Mouse (Mus musculus) ZHBTc4 (cell line): ENCODE data around the gene Adgre5.

Experiments
- DNase-seq: peaks from one replicate; pipeline ENCODE4 v3.0.0-alpha.2; 2011; ENCODE audit warnings: low read depth, low spot score

Adgre5 gene

DNA sequence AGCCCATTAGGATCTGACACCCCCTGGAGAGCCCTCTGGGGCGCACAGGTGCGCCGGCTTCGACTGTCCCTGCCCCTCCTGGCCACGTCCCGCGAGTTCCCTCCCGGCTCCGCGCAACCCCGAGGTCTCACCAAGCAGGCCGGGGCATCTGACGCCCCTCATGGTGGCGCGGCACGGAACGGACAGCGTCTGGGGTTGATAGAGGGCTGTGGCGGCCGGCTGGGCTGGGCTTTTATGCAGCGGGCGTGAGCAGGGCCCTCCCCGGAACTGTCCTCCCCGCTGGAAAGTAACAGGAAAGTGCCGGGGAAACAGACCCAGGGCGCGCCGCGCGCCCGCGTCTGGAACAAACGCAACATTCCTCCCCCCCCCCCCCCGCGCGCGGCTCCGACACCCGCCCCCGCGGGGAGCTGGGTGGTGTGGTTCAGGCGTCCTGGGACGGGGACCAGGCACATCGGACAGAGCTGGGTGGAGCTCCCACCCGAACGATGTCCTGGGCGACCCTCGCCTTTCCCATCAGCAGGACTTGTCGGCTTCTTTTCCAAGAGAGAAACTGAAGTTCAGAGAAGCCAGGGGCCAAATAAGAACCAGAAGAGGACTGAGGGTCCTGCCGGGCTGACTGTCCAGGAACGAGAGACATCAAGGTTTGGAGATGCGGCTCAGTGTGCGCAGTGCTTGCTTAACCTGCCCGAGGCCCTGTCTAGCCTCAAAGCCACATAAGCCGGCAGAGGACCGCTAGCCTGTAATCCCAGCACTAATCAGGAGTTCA is at the start of gene Adgre5:
Gene Adgre5 (minus strand): TSS at position 351 of the 766 bp plus-strand sequence.
- peak; percentile 91 for DNase-seq

DNA sequence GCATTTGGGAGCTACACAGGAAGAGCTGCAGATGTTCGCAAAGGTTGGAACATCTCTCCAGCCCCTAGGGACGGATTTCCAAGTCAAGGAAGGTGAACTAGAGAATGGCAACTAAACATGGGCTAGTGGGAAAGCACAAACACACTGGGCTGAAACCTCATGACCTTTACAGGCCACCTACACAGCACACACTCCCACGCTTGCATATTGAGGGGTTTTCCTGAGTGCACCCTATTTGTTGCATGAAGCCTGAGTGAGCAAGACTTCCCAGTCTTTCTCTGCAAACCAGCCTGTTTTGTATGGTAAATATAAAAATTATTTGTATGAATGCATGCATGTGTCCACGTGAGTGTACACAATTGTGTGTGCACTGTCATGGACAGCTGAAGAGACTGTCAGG is 48.7 kb upstream of the Adgre5 start:
- DNase-seq, result no peak

DNA sequence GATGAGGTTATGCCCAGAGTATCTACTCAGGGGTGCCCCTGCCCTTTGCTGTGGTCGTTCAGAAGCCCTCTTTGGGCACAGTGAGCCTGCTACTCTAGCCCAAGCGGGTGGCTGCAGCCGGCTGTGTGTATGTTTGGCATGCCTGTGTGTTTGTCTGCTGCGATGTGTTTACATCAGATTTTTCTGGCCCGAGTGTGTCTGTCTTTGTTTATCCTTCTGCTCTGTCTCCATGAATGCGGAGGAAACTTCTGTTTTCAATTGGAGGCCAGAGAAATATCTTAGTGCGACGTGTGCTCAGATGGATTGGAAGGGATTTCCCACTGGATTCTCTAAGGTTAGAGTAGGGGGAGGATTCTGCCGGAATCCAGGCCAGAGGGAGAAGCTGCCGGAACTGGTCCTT is 43.9 kb upstream of the Adgre5 start:
- no peak for DNase-seq

DNA sequence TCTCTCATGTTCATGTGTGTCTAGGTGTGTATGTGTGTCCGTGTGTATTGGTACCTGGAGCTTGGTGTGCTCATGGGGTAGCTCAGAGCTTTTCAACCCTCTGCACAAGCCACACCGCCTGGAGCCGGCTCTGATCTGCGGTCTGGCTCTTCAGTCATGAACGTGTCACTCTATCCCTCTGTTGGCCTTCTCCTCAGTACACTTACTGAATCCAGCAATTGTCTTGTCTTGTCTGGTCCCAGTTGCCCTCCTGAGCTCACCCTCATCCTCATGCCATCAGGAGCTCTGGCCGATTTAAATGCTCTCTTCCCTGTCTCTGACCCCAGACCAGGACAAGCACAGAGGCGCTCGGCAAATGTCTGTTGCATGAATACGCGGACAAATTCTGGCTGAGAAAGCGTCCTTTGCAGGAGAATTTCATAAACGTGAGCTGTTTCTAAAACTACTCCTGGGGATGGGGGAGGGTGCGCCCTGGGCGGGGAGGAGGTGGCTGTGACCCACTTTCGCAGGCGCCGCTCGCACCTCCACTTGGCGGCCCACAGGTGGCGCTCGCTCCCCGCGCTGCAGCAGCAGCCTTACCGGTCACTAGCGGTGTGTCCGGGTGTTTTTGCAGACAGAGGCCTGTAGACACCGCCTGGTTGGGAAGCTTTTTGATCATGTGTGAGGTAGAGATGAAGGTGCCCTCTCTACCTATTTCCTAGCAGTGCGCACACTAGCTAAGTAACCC is 41.9 kb upstream of the Adgre5 start:
- peak; percentile 90 for DNase-seq

DNA sequence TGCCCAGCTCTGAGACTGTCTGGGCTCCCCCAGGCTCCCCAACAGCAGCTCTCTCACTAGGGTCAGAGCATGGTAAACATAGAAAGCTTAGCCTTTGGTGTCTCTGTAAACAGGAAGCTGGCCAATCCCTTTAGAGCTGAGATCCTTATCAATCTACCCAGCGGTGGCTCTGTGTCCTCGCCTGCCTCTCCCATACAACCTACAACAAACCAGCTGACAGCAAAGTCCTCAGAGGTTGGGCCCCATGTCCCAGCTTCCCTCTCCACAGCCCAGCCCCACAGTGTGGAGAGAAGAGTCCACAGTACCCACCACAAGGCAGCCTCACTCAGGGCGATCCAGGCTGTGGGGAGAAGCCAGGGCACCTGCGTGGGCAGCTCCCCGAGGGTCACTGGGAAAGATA is 38.5 kb upstream of the Adgre5 start:
- no peak for DNase-seq

DNA sequence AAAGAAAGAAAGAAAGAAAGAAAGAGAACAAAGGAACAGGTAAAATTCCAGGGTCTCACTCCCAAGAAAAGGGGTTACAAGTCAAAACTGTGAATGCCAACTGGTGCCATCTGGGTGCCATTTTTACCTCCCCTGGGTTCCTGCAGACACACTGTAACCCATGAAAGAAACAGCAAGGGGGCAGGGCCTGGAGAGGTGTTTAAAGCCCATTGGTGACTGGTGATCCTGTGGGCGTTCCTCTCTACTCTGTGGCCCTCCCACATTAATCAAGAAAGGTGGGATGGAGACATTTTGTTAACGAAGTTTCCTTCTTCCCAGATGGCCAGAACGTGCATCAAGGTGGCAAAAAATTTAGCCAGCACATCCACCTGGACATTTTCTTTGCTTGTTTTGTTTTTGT is 36.9 kb upstream of the Adgre5 start:
- peak; percentile 90 for DNase-seq

DNA sequence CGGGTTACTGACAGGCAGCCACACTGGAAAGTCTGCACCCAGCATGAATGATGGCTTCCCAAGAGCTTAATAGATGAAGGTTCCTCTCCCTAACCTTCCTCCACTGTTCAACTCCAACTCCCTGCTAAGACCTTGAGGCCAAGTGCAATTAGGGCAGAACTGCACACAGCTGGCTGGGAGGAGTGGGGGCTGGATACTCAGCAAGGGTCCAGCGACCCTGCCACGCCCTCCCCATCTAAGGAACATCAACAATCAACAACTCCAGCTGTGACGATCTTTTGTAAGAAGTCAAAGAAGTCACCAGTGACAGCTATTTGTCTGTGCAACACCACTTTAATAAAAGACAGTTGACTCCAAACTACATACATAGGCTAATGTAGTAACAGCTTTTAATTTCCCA is 35.5 kb upstream of the Adgre5 start:
- DNase-seq, result peak; percentile 94

DNA sequence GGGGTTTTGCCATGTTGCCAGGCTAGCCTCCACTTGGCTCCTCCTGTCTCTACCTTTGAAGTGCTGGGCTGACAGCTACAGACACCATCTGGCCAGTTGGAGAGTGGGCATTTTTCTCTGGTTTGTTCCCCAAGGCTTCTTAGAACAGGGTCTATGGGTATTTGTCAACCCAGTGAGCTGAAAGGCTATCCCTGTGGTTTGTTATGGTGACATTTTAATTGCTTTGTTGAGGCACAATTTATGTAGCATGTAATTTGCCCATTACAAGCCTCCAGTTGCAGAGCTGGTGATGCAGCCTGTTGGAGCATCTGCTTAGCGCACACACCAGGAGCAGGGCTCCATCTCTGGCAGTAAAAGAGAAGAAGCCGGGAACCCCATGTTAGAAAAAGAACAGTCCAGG is 33.1 kb upstream of the Adgre5 start:
- DNase-seq, result no peak

DNA sequence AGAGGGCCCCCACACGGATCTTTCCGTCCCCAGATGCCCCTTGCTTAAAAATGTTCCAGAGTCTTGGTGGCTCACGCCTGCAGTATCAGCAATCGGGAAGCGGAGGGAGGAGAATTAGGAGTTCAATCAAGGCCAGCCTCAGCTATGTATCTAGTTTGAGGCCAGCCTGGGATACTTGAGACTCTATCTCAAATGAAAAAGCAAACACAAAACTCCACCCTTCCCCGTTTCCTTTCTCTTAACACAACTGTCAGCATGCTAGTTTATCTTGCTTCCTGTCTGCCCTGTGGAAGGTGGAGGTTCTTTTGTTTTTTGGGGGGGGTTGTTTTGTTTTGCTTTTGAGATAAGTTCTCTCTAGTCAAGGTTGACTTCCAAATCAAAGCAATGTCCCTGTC is 32.3 kb upstream of the Adgre5 start:
- DNase-seq, result no peak

DNA sequence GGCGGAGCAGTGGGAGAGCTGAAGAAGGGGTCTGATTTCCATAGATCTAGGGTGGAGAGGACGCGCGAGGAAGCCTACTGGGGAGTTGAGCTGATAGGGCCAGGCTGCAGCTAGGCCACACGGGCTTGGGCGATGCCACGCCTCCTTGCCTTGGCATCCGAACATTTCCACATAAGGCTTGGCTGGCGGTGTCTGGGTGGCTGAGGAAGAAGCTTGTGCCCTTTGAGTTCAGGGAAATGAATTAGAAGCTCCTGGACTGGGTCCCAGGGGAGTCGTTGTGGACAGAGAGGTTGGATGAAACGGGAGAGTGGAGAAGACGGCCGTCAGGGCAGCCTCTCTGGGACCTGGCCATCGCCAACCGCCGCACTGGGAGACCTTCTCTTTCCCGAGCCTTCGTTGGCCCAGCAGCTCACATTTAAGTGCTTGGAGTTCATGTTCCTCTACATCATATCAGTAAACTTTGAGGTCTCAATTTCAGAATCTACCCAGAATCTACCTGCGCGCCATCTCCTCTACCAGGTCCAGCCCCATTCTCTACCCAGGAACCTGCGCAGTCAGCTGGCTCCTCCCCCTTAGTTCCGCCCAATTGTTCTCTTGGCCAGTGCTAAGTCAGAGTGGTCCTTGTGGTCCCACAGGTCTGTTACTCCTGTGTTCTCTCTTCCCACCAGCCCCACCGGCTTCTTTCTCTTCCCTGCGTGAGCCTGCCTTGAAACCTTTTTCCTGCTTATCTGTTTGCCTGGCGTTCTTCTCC is 31.8 kb upstream of the Adgre5 start:
- DNase-seq, result peak; percentile 53

DNA sequence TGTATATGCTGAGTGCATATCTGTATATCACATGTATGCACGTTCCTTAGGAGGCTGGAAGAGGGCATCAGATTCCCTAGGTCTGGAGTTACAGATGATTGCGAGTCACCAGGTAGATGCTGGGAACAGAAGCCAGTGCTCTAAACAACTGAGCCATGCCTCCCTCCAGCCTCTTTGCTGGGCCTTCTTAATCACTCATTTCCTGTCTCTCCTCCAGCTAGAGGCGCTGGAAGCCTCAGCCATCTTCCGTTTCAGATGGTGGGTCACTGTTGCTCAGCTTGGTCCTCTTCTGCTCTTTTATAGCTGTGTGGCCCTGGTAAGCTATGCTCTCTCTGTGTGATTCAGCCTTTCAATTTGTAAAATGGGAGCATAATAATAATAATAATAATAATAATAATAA is 30.7 kb upstream of the Adgre5 start:
- DNase-seq, result no peak

DNA sequence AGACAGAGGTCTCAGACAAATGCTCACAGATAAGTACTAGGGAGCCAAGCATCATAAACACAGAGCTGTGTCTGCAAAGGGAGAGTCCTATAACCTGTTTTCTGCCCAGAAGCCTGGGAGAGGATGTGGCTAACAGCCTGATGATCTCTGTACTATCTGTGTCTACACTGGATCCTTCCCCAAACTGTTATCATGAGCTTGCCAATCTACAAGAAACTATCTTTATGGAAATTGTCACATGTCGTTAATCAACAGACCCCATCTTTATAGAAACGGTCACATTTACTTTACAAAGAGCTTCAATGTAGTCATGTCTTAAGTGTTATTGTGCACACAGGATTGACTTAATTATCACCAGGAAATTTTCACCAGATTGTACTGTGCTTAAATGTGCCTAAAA is 29.5 kb upstream of the Adgre5 start:
- no peak for DNase-seq

DNA sequence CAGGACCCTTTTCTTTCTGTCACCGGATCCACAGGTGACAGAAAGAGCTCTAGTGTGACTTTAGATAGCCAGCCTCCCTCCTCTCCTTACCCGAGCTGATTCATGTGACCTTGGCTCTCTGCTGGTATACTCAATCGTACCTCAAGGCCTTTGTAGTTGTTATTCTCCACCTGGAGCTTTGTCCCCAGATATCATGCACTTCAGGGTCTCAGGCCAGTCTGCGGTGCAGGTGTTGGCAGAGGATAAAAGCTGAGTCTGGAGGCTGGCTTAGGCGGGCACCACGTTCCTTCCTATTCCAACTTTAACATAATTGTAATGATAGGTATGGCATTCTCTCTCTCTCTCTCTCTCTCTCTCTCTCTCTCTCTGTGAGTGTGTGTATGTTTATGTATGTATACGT is 28.6 kb upstream of the Adgre5 start:
- DNase-seq, result no peak

DNA sequence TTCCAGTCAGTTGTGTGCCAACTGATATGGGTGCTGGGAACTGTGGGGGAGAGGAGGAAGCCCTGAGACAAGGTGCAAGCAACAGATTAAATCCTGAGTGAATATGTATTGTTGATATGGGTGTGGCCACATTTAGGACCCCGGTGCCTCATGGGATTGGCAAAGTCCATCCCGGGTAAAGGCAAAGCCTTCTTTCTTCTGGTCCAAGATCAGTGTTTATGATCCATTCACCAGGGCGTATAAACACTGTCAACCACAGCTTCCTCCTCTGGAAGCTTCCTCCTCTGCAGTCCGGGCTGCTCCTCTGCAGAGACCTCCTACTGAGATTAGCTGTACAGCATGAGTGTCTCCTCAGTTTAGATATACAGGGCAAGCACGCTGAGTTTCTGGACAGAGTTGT is 27.4 kb upstream of the Adgre5 start:
- no peak for DNase-seq

DNA sequence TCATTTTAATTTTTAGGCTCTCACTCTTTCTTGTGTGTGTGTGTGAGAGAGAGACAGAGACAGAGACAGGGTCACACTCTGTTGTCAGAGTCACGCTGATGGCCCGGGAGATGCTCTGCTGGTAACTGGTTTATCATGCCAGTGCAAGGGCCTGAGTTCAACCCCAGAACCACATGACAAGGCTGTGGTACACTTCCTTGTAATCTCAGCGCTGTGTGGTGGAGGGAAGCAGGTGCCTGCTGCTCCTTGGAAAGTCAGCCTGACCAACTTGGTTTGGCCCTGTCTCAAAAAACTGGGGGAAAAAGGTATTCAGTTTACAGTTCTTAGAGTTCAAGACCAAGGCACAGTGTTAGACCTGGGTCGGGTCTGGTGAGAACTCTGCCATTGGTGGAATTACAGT is 26.3 kb upstream of the Adgre5 start:
- no peak for DNase-seq

DNA sequence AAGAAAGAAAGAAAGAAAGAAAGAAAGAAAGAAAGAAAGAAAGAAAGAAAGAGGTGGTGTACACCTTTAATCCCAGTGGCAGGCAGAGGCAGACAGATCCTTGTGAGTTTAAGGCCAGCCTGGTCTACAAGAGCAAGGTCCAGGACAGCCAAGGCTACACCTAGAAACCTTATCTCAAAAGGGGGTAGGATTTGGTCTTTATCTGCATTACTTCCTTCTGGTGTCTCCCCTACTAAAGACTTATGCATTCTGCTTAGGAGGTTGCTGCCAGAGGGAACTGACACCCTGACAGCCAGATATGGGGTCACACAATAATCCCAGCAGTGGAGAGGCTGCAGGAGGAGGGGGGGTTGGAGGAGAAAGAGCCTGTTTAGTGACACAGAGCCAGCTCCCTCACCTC is 24.5 kb upstream of the Adgre5 start:
- DNase-seq, result no peak

DNA sequence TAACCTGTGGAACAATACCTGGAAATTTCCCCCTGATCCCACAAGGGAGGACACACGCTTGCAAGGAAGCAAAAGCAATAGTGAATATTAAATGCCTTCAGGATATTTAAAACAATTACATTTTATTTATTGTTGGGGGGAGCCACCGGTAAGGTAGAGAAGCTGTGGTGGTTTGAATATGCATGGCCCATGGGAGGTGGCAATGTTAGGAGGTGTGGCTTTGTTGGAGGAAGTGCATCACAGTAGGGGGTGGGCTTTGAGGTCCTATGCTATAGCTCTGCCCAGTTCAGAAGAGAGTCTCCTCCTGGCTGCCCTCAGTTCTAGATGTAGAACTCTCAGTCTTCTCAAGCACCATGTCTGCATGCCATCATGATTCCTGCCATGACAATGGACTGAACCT is 23.6 kb upstream of the Adgre5 start:
- DNase-seq, result peak; percentile 49

DNA sequence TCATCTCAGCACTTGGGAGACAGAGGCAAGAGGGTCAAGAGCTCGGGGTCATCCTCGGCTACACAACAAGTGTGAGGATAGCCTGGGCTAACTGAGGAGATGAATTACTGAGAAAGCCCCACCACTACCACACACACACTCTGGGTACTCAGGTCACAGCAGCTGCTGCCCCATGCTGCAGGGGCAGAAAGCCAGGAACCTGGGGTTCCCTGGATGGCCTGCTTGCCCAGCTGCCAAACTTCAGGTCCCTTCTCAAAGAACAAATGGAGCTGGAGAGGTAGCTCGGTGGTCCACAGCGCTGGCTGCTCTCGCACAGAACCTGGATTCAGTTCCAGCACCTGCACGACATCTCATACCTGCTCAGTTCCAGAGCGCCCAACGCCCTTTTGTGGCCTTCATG is 23.0 kb upstream of the Adgre5 start:
- DNase-seq, result no peak

DNA sequence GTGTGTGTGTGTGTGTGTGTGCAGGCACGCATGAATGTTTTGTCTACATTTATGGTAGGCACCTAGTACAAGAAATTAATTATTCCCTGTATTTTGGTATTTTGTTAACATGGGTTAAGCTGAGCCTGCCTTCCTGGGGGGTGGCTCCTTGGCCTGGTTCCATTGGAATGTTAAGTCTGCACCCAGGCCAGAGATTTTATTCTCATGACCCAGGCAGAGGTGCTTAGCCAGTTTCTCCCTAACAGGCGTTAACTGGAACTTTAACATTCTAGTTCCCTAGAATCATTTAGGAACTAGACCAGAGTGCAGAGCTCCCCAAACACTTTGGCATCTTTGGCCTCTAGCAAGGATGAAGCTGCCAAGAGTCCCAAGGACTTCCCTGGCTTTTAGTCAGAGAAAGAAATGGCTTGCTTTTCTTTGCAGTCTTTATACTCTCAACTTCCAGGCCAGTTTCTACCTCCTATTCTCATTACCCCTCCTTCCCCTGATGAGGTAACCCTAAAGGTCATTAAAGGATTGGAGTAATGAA is 18.2 kb upstream of the Adgre5 start:
- DNase-seq, result no peak

DNA sequence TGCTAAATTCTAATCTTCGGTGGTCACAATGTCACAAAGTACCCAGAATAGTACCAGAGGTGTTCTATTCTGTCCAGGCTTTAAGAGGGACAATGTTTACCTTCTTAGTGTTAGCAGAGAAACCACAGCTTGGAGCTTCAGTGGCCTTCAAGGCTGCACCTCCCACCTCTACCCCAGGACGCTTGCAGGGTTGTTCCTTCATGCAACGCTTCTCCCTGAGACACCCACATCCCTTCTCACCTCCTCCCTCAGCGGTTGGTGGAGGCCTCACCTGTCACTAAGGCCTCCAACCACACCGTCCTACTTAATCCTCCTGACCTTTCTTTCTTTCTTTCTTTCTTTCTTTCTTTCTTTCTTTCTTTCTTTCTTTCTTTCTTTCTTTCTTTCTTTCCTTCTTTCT is 17.2 kb upstream of the Adgre5 start:
- DNase-seq, result no peak

DNA sequence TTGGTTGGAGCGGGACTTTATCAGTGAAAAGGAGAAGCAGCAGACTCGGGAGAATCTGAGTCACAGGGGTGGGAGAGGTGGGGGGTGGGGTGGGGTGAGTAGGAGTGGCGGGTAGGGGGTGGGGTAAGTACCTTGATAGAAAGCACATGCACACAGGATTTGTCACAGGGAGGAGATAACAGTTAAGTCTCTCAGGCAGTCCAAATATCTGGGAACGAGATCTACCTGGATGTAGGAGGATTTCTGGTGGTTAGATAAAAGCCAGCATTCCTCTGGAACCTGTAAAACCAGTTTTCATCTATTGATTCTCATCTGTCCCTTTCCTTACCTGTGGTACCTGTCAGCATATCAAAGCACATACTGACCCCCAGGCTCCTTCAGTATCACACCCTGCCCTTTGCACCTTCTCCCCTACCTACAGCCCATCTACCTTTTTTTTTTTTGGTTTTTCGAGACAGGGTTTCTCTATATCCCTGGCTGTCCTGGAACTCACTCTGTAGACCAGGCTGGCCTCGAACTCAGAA is 16.0 kb upstream of the Adgre5 start:
- DNase-seq, result no peak

DNA sequence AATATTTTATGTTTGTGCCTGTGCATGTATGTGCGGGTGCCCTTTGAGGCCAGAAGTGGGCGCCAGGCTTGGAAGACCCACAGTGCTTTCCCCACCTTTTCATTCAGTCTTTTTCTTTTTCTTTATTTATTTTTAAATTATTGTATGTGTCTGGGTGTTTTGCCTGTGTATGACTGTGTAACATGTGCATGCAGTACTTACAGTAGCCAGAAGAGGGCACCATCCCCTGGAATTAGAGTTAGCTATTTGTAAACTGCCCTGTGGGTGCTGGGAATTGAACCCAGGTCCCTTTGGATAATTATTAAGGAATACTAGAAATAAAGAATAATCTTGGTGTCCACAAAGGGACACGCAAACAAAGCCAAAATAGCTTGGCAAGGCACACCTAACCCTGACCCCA is 15.1 kb upstream of the Adgre5 start:
- peak; percentile 50 for DNase-seq
